Mouse (Mus musculus): ENCODE results near the gene Zfp507. TPM values are rescaled to one million over a fixed set of nuclear protein-coding genes. Genes with fewer than 3 reads are reported as not detected.

Gene Zfp507
- polyA plus RNA-seq, 1 experiment from 2014 or later, result 26.0 TPM

DNA sequence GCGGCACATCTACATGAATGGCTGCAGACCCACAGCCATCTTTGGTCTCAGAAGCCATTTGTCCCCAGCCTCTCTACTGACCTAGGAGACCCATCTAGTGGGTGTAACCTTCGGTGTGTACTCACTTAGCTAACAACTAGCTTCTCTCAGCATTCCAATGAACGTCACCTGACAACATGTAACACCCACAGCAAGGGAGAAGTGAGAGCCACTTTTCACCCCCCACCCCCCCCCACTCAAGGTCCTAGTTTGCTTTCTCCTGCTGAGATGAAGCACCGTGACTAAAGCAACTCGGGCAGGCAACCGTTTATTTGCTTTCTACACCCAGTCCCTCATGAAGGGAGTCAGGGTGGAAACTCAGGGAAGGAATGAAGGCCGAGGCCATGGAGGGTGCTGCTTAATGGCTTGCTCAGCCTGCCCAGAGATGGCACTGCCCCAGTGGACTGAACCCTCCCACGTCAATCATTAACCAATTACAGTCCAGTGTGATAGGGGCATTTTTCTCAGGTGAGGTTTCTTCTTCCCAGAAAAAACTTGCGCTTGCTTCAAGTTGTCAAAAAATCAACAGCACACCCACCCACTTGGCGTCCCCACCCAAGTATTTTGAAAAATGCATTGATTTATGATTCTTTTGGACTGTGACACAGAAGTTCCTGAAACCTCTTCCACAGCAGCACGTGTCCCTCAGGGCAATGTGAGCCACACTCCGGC lies 56.0 kb downstream of the Zfp507 start:
- ATAC-seq (ENCODE audit: low FRiP score), result no peak
- Histone ChIP-seq H3K4me1 (no peaks in the 10 kb centered on the region), H3K27me3 (no peaks in the 10 kb centered on the region), H3K36me3 (peaks cover 72% of the 10 kb centered on the region), H3K9ac (no peak overlapping the region), H3K4me2 (replicated peaks) (no peak overlapping the region), H3K27ac (no peak overlapping the region), H3K9me3 (replicated peaks) (no peaks in the 10 kb centered on the region), H3K4me3 (no peak overlapping the region)
- 87% methylated on average over 12 of the region's 12 CpGs for WGBS

DNA sequence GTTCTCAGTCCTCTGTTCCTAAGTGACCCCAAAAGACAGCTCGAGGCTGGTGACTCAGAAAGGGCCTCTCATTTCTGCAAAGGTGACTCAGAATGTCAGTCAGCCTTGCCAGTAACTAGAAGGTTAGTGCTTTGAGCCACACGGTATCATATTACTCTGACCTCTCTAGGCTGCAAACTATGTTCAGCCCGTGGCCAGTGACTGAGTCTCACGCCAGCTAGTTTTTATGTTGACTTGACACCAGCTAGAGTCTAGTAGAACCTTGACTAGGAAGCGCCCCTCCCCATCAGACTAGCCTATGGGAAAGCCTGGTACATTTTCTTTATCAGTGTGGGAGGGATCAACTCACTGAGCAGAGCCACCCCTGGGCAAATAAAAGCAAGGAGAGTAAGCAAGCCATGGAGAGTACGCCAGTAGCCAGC lies 57.5 kb downstream of the Zfp507 start:
- Histone ChIP-seq H3K27ac (no peak overlapping the region), H3K9me3 (replicated peaks) (no peaks in the 10 kb centered on the region), H3K4me1 (no peaks in the 10 kb centered on the region), H3K27me3 (no peaks in the 10 kb centered on the region), H3K4me3 (no peak overlapping the region), H3K9ac (no peak overlapping the region), H3K4me2 (replicated peaks) (no peak overlapping the region), H3K36me3 (peaks cover 63% of the 10 kb centered on the region)
- no peak for ATAC-seq (ENCODE audit: low FRiP score)
- 87% methylated on average over 6 of the region's 6 CpGs for WGBS

DNA sequence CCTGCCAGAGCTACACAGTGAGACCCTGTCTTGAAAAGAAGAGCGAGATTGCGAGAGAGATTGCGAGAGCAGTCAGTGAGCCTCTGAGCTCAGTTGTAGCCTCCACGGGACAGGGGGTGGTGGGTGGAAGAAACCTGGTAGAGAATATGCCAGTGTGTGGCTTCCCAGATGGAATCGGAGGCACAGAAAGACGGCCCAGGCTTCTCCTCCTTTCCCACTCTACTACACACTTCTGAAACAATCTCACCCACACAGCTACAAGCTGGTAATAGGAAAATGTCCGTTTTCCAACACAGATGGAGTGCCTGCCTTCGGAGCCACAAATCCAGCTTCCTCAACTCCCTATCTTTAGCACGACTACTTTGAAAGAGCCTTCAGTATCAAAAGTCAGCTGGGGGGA lies 58.0 kb downstream of the Zfp507 start:
- Histone ChIP-seq H3K9me3 (replicated peaks) (no peaks in the 10 kb centered on the region), H3K4me2 (replicated peaks) (no peak overlapping the region), H3K9ac (no peak overlapping the region), H3K27me3 (no peaks in the 10 kb centered on the region), H3K27ac (no peak overlapping the region), H3K36me3 (peaks cover 64% of the 10 kb centered on the region), H3K4me3 (no peak overlapping the region), H3K4me1 (no peaks in the 10 kb centered on the region)
- ATAC-seq (ENCODE audit: low FRiP score), result no peak
- WGBS, result 94% methylated on average over 9 of the region's 9 CpGs

DNA sequence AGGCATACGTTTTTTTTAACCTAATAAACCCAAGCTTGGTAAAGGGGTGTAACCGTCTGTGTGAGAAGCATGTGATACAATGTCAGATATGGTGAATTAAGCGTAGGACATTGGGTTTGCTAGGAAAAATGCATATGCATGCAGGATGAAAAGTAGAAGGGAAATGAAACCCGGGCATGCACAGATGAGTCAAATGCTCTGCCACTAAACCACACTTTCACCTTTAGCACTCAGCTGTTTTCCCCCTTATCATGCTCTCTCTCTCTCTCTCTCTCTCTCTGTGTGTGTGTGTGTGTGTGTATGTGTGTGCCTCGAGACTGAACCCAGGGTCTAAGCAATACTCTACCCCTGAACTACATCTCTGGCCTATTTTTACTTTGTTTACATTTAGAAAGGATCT lies 60.5 kb downstream of the Zfp507 start:
- Histone ChIP-seq H3K27ac (no peak overlapping the region), H3K9ac (no peak overlapping the region), H3K4me3 (no peak overlapping the region), H3K27me3 (no peaks in the 10 kb centered on the region), H3K36me3 (peaks cover 58% of the 10 kb centered on the region), H3K4me2 (replicated peaks) (no peak overlapping the region), H3K9me3 (replicated peaks) (peaks cover 4% of the 10 kb centered on the region; the same call in 1 of the 2 replicates), H3K4me1 (no peaks in the 10 kb centered on the region)
- WGBS, result 87% methylated on average over 5 of the region's 5 CpGs
- ATAC-seq (ENCODE audit: low FRiP score), result no peak

DNA sequence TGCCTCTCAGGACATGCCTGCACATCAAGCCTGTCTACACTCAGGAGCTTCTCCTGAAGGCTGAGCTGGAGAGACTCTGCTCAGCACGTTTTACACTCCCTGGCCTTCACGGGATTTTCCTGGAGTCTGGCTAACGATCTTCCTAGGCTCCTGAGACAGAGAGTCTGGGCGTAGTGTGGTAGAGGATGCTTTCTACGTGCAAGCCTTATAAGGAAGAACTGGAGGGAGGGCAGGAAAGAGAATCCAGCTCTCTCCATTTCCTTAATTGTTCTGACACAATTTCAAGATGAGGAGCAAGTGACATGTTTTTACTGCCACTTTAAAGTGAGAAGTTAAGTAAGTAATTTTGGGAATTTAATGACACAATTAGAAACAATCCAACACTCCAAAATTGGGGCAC lies 60.9 kb downstream of the Zfp507 start:
- H3K4me1 ChIP-seq, result no peaks in the 10 kb centered on the region
- H3K9me3 ChIP-seq (replicated peaks), result peaks cover 4% of the 10 kb centered on the region; the same call in 1 of the 2 replicates
- no peak overlapping the region for H3K4me2 ChIP-seq (replicated peaks)
- no peak overlapping the region for H3K9ac ChIP-seq
- peaks cover 55% of the 10 kb centered on the region for H3K36me3 ChIP-seq
- 82% methylated on average over 5 of the region's 5 CpGs for WGBS
- no peaks in the 10 kb centered on the region for H3K27me3 ChIP-seq
- H3K4me3 ChIP-seq, result no peak overlapping the region
- ATAC-seq (ENCODE audit: low FRiP score), result no peak
- H3K27ac ChIP-seq, result no peak overlapping the region

DNA sequence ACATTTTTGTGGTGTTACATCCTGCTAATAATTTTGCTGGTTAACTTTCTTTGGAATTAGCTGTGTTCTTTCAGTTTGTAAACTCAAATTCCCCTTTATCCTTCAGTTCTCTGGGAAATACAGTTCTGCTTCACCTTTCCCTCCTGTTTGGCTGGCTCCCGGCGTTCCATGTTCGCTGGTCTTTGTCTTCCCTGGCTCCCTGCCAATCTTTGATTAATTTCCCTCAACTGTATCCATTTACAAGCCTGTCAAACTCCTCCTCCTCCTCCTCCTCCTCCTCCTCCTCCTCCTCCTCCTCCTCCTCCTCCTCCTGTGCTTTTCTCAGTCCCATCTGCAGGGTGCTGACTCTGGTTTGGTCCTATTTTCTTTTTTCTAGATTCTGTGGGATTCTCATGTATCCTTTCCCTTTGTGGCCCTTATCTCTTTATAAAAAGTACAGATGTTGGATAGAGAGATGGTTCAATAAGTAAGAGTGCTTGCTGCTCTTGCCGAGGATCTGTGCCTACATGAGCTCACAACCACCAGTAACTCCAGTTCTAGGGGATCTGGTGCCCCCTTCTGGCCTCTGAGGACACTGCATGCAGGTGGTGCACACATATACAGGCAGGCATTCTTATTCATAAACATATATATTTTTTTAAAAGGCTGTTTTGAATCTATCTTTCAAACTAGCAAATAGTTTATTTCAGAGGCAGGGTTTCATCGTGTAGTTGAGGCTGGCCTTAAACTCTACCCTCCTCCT lies 62.1 kb downstream of the Zfp507 start:
- 0 out of 2 replicates have a peak, but pooled peaks have one; percentile 16 for ATAC-seq (ENCODE audit: low FRiP score)
- WGBS, result 74% methylated on average over 5 of the region's 5 CpGs
- H3K27ac ChIP-seq, result no peak overlapping the region
- H3K27me3 ChIP-seq, result no peaks in the 10 kb centered on the region
- no peak overlapping the region for H3K4me2 ChIP-seq (replicated peaks)
- H3K4me3 ChIP-seq, result no peak overlapping the region
- peaks cover 51% of the 10 kb centered on the region for H3K36me3 ChIP-seq
- H3K9ac ChIP-seq, result no peak overlapping the region
- H3K4me1 ChIP-seq, result no peaks in the 10 kb centered on the region
- peaks cover 4% of the 10 kb centered on the region; the same call in 1 of the 2 replicates for H3K9me3 ChIP-seq (replicated peaks)

DNA sequence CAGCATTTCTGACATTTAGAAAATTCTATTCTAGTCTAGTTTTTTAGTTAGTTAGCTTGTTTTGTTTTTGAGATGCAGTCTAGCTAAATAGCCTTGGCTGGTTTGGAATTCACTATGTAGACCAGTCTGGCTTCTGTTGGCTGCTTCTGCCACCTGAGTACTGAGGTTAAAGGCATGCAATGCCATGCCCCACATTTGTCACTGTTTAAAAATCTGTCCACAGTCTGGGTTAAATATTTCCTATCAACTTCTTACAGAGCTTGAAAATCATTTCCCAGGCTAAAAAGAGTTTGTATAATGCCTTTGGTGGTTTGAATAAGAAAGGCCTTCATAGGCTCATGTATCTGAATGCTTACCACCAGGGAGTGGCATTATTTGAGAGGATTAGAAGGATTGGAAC lies 63.9 kb downstream of the Zfp507 start:
- H3K27ac ChIP-seq, result no peak overlapping the region
- no peak for ATAC-seq (ENCODE audit: low FRiP score)
- H3K36me3 ChIP-seq, result peaks cover 44% of the 10 kb centered on the region
- no peaks in the 10 kb centered on the region for H3K4me1 ChIP-seq
- no peak overlapping the region for H3K4me2 ChIP-seq (replicated peaks)
- peaks cover 4% of the 10 kb centered on the region; the same call in 1 of the 2 replicates for H3K9me3 ChIP-seq (replicated peaks)
- no peaks in the 10 kb centered on the region for H3K27me3 ChIP-seq
- no peak overlapping the region for H3K9ac ChIP-seq
- H3K4me3 ChIP-seq, result no peak overlapping the region

DNA sequence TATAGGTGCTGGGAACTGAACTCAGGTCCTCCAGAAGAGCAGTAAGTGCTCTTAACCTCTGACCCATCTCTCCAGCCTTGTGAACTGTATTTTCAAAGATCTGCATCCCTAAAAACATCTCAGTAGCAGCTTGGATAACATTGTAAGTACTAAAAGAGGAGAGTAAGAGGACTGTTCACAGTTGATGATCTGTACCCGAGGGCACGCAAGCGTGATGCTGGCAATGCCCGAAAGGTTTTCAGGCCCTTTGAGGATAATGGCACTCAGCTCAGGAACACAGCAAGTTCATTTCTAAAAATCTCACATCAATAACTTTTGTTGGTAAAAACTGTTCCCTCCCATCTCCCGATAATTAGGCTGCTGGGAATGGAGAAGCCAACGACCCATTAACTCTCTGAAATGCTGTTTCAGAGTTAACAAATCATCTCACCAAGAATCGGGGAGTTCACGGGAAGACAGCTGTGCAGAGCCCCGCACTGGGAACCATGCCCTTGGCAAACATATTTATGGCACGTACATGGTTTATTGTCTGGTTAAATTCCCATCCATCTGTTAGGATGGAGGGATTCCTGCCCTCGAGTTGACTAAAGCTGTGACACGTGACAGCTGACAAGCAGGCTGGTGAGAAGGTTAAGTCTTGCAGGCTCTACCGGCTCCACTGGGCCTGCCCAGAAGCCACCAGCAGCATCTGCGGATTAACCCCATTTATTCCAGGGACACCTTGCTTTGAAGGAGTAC lies 69.3 kb downstream of the Zfp507 start:
- no peak overlapping the region for H3K9ac ChIP-seq
- ATAC-seq (ENCODE audit: low FRiP score), result no peak
- peak overlapping the region; percentile 41 for H3K27ac ChIP-seq
- no peaks in the 10 kb centered on the region for H3K27me3 ChIP-seq
- H3K36me3 ChIP-seq, result peaks cover 41% of the 10 kb centered on the region
- no peaks in the 10 kb centered on the region for H3K4me1 ChIP-seq
- no peak overlapping the region for H3K4me2 ChIP-seq (replicated peaks)
- peaks cover 11% of the 10 kb centered on the region for H3K9me3 ChIP-seq (replicated peaks)
- no peak overlapping the region for H3K4me3 ChIP-seq
- WGBS, result 72% methylated on average over 14 of the region's 14 CpGs

DNA sequence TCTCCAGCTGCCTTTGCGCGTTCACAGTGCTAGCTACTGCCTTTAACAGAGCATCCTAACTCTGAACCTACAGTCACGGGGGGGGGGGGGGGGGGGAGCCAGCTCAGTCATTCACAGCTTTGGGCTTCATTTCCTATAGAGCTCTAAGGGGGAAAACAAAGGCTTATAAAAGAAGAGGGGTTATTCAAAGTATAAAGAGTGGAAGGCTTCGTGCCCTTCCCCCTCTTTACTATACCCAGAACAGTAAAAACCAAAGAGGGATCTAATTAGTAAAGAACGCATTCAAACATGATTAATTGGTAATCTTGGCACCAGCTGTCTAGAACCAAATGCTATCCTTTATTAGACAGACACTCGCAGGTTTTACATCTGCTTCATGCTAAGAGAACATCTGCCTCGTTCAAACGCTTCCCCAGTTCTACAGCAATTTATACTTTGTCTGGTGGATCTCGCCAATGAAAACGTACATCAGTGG lies 70.2 kb downstream of the Zfp507 start:
- H3K27ac ChIP-seq, result peak overlapping the region; percentile 25; the same call in 1 of the 2 replicates
- peak; percentile 76 for ATAC-seq (ENCODE audit: low FRiP score)
- no peaks in the 10 kb centered on the region for H3K27me3 ChIP-seq
- peaks cover 42% of the 10 kb centered on the region for H3K36me3 ChIP-seq
- H3K4me3 ChIP-seq, result no peak overlapping the region
- H3K4me2 ChIP-seq (replicated peaks), result no peak overlapping the region
- no peaks in the 10 kb centered on the region for H3K4me1 ChIP-seq
- WGBS, result 64% methylated on average over 10 of the region's 10 CpGs
- no peak overlapping the region for H3K9ac ChIP-seq
- peaks cover 13% of the 10 kb centered on the region for H3K9me3 ChIP-seq (replicated peaks)

DNA sequence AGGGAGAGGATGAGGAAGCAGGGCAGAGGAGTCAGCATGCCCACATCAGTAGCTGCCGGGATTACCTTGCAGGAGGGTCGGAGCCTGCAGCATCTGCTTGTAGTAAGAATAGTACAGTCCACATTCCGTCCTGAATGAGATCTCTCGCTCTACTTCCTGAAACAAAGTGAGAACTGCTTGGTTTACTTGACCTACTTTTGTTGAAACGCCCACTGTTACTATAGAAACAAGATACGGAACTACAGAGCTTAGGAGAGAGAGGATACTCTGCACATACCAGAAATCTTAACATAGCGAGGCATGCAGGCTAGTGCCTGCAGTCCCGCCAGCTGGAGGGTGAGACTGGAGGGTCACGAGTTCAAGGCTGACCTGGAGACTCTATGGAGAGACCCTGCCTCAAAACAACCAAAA lies 73.2 kb downstream of the Zfp507 start:
- WGBS, result 91% methylated on average over 9 of the region's 9 CpGs
- H3K4me3 ChIP-seq, result no peak overlapping the region
- peaks cover 11% of the 10 kb centered on the region; the same call in 1 of the 2 replicates for H3K9me3 ChIP-seq (replicated peaks)
- ATAC-seq (ENCODE audit: low FRiP score), result no peak
- H3K9ac ChIP-seq, result no peak overlapping the region
- H3K36me3 ChIP-seq, result peaks cover 37% of the 10 kb centered on the region
- no peak overlapping the region for H3K4me2 ChIP-seq (replicated peaks)
- H3K27me3 ChIP-seq, result no peaks in the 10 kb centered on the region
- H3K27ac ChIP-seq, result no peak overlapping the region
- H3K4me1 ChIP-seq, result no peaks in the 10 kb centered on the region

DNA sequence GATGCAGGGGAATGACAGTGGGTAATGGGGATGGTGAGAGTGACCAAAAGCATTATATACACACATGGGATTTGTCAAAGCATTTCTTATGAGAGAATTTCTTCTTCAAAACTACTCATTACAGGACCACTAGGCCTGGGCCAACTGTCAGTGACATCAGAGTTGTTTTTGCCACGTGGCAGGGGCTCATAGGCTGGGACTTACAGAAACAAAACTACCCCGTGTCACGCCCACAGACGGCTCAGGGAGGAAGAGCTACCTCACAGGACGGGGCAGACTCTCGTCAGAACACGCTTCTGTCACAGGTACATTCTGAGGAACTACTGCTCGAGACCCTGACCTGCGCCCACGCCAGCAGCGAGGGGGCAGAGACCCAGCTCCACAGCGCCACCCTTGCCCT lies 74.4 kb downstream of the Zfp507 start:
- no peak for ATAC-seq (ENCODE audit: low FRiP score)
- WGBS, result 96% methylated on average over 12 of the region's 12 CpGs
- Histone ChIP-seq H3K4me2 (replicated peaks) (no peak overlapping the region), H3K9me3 (replicated peaks) (peaks cover 11% of the 10 kb centered on the region; the same call in 1 of the 2 replicates), H3K4me1 (no peaks in the 10 kb centered on the region), H3K9ac (no peak overlapping the region), H3K27me3 (no peaks in the 10 kb centered on the region), H3K36me3 (peaks cover 44% of the 10 kb centered on the region), H3K27ac (no peak overlapping the region), H3K4me3 (no peak overlapping the region)

DNA sequence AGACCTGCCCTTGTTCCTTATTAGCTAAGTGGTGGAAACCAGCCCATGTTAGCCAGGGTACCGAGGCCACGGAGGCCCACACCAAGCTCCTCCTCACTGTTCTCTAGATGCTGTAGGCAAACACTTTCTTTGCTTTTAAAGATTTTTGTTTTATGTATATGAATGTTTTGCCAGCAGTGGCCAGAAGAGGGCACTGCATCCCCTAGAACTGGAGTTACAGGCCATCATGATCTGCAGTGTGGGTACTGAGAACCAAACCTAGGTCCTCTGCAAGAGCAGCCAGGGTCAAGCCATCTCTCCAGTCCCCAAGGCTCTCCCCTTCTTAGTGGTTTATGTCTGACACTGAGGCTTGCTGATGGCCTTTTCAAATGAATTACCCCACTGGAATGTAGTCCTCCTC lies 79.8 kb downstream of the Zfp507 start:
- no peaks in the 10 kb centered on the region for H3K9me3 ChIP-seq (replicated peaks)
- H3K36me3 ChIP-seq, result peaks cover 64% of the 10 kb centered on the region
- no peak overlapping the region for H3K27ac ChIP-seq
- H3K9ac ChIP-seq, result no peak overlapping the region
- no peak for ATAC-seq (ENCODE audit: low FRiP score)
- WGBS, result 91% methylated on average over 2 of the region's 2 CpGs
- no peaks in the 10 kb centered on the region for H3K4me1 ChIP-seq
- no peak overlapping the region for H3K4me2 ChIP-seq (replicated peaks)
- no peak overlapping the region for H3K4me3 ChIP-seq
- no peaks in the 10 kb centered on the region for H3K27me3 ChIP-seq

All from hindbrain, embryonic 12.5 days (tissue).